Mouse (Mus musculus) T-cell, adult 2 months (primary cell): ENCODE data around the gene Ccdc9b.
A peak's percentile ranks its signal among the peaks of the same experiment; 100 is the strongest.

Source experiments
- DNase-seq: peaks from one replicate; pipeline ENCODE4 v3.0.0; 2022; ENCODE audit warnings: low spot score

The Ccdc9b gene

DNA sequence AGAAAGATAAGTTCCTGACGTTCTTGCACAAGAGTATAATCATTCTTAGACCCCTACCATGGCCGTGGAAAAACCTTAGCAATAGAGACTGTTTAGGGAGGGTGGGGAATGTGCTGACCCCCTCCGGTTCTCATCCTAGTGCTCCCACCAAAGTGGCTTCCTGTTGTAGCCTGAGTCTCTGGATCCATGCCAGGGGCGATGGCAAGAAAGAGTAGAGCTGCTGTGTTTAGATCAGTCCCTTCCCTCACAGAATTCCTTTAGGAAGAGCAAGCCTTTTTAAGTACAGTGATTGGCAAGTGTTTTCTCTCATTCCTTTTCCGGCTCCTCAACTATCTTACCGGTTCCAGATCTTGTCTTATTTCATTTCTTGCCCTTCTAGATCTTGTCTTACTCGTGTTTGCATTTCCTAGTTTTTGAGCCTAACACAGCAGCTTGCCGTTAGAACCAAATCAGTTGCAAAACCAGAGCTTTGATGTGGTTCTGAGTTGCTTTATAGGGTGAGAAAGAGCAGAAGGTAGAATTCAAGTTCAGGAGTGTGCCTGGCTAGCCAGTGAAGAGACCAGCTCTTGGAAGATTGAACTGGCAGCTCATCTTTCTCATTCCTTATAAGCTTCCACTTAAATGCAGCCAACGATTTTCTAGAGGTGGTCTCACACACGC, 15.0 kb downstream of the Ccdc9b start:
- DNase-seq: peak; percentile 60

DNA sequence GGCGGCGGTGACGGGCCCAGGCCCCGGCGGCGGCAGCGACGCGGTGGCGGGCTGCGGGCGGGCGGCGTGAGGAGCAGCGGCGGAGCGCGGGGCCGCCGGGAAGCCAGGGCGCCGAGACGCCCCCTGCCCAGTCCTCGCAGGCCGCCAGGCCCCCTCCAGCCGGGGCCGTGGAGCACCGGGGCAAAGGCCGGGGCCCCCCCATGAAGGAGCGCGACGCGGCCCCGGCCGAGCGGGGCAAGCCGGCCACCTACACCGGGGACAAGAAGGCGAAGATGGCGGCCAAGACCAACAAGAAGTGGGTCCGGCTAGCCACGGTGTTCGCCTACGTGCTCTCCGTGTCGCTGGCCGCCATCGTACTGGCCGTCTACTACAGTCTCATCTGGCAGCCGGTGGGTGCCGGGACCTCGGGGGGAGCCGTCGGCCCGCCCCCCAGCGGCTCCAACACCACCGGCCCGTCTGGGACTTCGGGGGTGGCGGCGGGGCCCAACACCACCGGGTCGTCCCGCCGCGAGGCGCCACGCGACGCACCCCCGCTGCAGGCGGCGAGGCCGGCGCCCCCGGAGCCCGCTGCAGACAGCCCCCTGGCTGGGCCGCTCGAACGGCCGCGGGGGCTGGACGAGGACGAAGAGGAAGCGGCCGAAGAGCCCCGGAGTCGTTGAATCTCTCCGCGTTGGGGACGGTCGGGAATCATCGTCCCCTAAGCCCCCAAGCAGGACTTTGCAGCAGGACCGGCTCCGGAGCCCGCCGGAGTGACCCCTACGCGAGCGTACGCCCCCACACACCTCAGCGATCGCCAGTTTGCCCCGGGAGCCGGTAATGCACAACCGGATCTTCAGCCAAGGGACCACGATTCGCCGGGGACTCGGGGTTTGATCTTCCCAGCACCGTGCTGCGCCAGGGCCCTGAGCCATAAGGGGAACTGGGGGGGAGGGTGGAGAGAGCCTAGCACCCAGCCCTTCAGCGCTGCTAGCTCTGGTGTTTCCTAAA, 16.3 kb downstream of the Ccdc9b start:
- peak; percentile 36 for DNase-seq

DNA sequence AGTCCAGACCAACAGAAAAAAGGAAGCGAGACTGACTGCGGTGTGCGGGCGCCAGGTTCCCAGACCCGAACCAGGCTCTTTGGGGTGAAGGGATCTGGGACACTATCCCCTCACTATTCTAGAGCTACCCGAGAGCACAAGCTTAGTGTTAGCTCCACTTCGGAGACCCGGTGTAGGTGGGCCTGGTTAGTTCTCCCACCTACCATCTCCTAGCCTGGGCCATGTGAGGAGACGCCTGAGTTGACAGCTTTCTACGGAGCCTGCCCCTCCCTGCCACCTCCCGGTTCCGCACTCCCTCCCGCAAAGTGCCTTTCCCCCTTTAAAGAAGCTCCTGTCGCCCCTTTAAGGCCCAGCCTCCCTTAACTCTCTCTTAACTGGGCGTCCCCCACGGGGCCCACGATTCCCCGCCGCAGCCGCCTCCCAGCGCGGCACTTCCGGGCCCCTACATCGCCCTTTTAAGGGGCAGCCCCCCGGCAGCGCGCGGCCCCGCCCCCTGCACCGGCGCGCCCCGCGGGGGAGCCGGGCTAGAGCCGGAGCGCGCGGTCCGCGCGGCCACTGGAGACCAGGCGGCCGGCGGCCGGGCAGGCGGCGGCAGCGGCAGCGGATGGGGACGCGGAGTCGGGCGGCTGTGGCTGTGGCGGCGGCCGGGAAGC, 17.1 kb downstream of the Ccdc9b start, which contains the start of gene Inafm2:
Gene Inafm2, plus strand, starts transcription at position 527 of the 653 bp plus-strand sequence.
- DNase-seq: peak; percentile 86

DNA sequence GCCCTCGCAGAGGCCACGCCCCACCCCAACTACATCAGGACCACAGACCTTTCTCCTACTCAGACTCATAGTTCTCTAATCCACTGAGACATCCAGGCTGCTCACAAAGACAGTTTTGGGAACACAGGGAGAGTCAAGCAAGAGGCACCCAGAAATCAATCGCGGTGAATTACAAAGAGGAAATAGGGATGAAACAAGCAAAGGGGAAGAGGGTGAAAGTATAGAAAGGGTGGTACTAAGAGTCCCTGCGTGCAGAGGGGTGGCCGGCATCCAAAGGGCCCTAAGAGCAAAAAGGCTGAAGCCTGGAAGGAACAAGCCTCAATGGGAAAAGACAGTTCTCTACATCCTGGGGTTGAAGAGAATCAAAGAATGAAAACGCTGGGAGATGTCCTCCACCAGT, 17.8 kb downstream of the Ccdc9b start:
- DNase-seq: no peak

DNA sequence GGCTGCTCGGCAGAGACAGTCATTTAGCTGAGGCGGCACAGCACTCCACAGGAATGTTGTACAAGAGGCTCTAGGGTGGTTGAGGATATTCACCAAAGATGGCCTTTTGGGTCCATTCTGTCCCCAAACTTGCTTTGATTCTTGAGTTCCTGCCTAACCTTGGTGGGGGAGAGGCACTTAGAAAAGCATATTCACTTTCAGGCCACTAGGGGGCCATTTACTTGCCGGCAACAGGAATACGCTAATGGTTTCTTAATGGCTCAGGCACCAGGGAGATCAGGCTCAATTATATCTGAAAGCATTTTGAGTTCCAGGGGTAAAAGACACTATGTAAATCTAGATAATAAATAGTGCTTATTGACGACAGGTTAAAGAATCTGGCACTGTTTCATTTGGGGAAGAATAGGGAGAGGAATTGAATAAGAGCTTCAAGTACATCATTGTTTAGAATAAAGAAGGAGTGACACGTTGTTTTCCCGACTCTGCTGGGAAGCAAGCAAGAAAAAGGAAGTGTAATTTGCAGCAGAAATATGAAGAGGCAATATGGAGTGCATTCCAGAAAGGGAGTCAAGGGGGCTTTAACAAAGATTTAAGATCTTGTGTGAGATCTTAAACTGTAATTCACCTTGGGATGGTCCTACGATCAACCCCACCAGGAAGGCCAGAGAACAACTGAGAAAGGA, 19.1 kb downstream of the Ccdc9b start:
- peak; percentile 60 for DNase-seq

DNA sequence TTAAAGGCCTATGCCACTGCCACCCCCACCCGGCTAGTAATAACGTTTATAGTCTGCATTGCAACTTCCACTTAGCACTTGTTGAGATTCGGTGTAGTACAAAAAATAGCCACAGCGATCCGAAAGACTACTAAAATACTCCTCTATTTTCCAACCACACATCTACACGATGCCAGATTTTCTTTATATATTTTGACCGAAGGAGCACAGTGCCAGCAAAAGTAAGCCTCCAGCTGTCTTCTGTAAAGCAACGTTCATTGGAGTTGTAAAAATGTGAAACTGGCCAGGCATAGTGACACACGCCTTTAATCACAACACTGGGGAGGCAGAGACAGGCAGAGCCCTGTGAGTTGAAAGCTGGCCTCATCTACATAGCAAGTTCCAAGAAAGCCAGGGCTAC, 21.3 kb downstream of the Ccdc9b start:
- no peak for DNase-seq

DNA sequence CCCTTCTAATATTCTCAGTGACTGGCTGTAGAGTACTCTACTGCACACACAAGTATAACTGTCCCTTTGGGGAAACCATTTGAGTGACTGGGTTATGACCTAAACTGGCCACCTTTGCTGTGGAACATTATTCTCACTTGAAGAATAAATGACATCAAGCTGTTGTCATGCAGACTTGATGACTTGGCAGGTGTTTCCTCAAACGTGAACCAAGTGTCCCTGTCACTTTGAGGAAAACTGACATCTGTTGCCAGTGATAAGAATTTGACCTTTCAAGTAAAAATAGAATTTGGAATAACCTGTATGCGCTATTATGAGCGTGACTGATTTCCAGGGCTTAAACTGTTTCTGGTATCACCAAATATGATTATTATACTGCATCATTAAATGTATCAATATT, 22.1 kb downstream of the Ccdc9b start:
- no peak for DNase-seq

DNA sequence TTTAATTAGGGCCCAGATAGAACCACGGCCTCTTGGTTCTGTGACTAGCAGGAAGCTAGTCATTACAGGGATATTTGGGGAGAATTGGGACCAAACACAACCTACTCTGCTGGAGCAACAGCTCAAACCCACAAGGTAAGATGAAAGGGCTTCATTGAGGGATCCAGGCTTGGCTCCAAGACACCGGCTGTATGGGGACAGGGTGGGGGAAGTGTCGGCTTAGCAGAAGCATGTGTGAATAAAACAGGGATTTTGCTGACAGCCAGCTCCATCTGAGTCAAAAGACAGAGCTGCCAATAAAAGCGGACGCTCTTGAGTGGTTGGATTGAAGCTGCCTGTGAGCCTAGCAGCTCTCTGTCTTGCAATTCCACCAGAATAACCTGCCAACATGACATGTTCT, 29.1 kb downstream of the Ccdc9b start:
- DNase-seq: no peak

DNA sequence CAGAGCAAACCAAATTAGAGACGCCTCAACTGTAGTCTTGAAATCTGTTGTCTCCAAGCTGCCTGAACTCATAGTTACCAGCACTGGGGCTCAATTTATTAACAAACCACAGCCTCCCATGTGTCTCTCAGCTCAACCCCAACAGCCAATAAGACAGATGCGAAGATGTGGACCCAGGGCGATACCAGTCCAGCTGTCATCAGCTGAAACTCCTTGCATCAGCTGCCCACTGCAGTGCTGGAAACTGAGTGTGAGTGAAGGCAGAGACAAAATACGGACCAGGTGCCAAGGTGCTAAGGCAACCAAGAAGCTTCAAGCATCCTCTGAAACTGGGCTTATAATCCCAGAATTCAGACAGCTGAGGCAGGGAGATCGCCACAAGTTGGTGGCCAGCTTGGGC, 30.5 kb downstream of the Ccdc9b start:
- no peak for DNase-seq

DNA sequence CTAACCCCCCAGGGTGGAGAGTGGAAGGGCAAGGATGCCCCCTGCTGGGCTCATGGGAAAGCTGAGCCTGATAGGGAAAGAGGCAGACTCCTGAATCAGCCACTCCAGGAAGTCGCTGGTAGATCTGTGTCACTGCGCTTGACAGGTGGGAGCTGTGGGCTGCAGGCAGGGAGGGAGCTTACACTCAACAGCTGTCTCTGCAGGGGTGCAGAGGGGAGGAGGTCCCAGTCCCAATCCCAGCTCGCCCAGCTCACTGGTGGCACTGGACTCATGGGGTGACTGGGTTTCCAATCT, 31.9 kb downstream of the Ccdc9b start:
- DNase-seq: peak; percentile 46

DNA sequence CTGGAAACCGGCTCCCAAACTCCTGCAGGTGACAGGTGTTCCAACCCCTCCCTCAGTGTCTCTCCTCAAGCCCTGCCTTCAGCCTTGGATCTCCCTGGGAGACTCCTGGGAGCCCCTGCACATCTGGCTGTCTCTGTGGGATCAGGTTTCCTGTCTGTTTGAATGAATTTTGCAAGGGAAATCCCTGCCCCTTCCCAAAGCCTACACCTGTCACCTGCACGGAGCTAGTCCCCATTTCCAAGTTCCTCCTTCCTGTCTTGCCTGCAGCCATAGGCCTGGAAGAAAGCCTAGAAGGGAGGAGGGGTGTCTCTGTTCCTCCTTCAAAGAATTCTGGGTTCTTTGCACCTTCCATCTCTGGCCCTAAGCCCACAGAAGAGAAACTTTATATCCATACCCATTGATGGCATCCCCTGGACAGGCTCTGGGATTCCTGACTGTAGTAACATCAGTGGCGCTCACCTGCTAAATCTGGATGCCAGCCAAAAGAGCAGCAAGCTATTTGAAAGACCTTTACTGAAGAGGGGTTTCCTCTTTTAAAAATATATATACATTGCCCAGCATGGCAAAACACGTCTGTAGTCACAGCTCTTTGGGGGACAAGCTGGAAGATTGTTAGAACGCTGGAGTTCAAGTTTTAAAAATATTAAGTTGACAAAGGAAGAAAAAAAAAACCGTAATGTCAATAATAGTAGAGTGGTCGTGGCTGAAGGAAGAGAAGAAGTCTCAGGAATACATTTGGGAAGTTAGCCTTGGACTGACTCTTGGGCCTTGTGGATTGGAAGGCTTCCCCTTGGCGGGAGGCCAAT, 32.4 kb downstream of the Ccdc9b start:
- no peak for DNase-seq

DNA sequence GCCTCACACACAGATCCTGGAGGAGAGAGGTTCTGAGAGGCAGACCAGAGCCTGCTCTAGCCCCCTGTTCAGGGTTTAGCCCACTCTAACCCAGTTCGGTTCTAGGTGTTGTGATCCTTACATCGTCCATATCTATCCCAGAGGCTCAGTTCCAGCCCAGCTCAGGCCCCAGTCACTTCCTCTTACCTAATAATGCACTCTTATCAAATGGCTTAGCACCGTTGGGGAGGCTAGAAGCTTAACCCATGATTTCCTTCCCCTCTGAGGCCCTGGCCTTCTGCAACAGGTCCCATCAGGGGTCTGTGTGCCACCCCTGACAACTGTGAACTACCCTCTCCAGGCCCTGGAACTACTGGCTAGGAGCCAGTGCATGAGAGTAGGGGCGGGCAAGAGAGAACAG, 33.3 kb downstream of the Ccdc9b start:
- no peak for DNase-seq

DNA sequence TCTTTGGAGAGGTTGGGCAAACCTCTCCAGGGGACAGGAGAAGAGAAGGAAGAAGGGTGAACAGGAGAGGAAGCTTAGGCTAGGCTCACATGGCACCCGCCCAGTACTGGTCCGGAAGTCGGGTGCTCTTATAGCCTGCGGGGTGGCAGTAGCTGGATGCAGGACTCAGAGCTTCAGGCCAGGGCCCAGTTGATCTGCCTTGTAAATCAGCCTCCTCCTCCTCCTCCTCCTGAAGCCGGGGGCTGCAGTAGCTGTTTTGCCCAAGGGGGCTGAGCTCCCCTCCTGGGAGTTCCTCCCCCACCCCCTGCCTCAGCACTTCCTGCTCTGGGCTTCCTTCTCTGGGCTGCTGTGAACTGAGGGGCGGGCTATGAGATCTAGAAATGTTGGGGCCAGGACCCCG, 34.1 kb downstream of the Ccdc9b start, which contains the start of gene Plcb2:
Gene Plcb2, minus strand, starts transcription at position 102 of the 400 bp plus-strand sequence.
- DNase-seq: peak; percentile 49

DNA sequence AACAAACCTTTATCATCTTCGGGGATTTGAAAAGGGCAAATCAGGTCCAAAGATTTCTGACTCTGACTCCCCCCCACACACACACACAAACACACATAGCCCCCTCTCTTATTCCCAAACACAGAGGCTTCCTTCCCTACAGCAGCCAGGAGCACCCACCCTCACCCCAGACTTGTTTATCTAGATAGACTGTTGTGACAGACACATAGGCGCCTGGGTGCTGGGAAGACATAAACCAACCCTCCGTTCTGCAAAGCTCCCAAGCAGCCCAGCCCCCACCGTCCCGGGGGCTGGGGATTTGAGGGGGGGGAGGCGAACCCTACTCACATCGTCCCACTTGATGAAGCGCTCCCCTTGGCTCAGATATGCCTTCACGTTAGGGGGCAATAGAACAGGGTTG, 34.5 kb downstream of the Ccdc9b start:
- DNase-seq: no peak

DNA sequence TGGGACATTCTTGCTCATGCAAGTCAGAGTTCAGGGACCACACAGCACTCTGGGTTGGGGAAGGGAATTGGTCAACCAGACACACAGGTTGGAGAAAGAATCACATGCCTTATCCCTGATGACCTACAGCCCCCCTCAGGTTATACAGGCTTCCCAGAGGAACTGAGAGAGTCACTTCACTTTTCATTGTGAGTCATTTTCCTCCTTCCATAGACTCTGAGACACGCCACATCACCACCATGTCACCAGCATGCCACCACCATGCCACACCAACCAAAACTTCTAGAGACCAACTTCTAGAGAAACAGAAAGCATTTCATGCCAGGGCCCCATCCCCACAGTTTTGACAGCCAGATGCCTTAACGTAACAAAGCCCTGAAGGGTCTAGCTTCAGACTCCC, 35.6 kb downstream of the Ccdc9b start:
- no peak for DNase-seq

DNA sequence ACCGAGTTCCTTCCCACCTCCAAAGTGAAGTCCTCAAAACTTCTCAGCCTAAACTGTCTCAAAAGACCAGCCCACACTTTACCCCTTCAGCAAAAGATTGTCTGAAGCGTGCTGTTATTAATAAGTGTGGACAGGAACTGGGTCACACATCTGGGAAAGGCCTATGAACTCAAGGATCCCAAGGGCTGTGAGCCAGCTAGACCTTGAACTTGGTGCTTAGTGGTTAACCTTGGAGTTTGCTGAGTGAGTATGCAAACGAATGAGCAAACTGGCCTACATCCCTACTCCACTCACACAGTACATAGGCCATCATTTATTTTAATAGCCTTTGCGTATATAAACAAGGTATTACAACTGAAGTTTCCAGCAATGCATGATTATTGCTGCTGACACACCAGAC, 37.0 kb downstream of the Ccdc9b start:
- no peak for DNase-seq

DNA sequence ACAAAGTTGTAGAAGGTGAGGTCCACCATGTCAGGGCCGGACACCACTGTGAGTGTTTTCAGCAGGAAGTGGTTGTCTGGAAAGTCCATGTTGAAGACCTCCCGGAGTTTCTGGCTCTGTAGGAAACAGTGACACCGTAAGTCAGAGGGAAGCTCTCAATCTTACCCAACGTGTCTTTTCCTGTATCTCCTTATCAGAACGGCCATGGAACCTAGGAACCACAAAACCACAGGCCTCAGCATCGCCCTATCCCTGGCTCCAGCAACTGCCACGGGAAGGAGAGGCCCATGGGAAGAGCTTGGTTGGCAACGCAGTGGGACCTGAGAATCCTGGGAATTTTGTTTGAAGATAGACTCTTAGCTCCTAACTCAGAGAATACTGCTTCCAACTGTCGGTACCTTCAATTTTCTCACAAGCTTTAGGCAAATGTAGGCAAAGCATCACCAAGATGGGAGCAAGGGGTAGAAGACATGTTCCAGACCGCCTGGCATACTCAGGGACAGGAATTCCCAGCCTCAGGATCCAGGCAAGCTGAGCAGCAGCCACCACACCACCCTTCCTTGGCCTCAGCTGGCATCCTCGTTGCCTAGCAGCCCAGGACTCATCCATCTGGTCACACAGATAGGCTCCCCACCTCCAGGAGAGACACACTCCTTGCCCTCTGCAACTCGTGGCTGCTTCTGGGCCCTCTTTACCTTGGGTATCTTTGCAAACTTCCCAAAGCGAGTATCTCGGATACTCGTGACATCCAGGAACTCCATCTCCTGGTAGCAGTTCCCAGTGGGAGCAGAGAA, 38.6 kb downstream of the Ccdc9b start:
- no peak for DNase-seq

DNA sequence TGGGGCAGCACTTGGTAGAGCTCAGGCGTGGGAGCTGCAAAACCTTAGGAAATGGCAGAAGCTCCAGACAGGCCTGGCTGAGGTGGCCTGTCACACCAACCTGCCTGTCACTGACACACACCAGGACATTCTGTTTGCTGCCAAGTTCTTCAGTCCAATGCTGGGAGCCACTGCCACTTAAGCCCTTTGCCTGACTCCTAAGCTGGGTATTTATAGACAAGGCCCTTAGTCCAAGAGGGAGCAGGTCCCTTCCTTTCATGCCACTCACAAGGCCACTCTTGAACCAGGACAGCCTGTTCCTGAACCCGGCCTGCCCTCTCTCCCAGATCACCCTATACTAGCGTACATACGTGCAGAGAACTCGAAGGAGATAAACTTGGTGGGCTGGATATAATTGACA, 45.8 kb downstream of the Ccdc9b start:
- no peak for DNase-seq

DNA sequence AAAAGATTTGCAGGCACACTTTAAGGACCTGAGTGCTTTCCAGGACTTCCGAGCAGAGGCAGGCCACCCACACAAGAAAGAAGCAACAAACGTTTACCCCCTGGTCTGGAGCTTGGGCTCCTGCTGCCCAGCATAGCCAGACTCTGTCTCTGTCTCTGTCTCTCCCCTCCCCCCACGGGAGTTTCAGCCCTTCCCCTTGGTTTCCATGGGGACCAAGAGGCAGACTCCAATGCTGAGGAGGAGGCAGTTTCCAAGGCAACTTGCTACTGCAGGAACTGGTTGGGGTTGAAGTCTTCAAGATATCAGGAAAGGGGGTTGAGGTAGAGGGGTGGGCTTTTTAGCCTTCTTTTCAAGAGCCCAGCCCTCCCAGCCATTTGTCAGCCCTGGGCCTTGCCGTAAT, 48.2 kb downstream of the Ccdc9b start:
- no peak for DNase-seq

DNA sequence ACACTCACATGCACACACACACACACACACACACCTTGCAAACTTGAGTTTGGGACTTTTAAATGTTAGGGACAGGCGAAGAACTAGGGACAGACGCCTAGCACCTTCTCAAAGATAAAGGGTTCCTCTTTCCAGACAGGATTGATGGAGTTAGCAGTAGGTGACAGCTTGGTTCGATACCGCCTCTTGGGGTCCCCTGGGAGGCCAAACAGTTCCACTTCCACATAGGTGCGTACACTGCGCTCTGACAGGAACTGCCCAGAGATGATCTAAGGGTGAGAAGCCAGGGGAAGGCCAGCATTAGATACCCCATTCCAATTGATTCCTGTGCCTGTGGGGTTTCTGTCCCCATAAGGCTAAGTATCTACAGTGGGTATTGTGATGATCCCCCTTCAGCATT, 48.8 kb downstream of the Ccdc9b start:
- no peak for DNase-seq

DNA sequence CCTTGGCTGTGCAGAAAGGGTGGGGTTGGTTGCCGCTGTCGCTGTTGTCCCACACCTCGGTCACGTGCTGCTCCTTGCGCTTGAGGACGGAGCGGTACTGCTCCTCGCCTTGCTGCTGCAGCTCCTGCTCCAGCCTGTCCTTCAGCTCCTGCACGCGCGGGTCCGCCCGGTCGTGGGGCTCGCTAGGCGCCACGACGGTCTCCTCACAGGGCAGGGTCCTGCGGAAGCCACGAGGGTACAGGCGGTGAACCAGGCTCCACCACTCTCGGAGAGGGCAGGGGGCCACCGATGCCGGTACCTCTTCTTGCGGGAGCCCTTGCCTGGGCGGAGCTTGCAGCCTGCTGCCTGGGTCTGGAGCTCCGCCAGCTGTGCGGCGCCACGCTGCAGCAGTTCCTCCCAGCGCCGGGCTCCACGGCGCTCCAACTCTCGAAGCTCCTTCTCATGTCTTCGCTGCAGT, 51.4 kb downstream of the Ccdc9b start:
- DNase-seq: no peak
